Mouse (Mus musculus) lung, embryonic 16.5 days (tissue): ENCODE measurements at regions not wholly inside any gene's neighbourhood (a gene's known extent, or its start where the extent isn't known, plus 50 kb on each side); places are given as distances from the start of the nearest gene placed in this dataset. TPM values are rescaled to one million over a fixed set of nuclear protein-coding genes. Genes with fewer than 3 reads are reported as not detected.
A peak's percentile ranks its signal among the peaks of the same experiment; 100 is the strongest.

Experiments used
- ATAC-seq: fragments of 200-750 bp; cut with Nextera tagmentation; 2 replicates; pipeline ENCODE4 v1.8.0; 2017; ENCODE audit warnings: low read depth, mild to moderate bottlenecking, moderate library complexity
- H3K27ac ChIP-seq: fragments of 300-500 bp; sonication (generic); 2 replicates; pipeline ENCODE4 v1.5.1; 2014; ENCODE audit warnings: mild to moderate bottlenecking, control low read depth, low read length
- H3K27me3 ChIP-seq: fragments of 300-500 bp; sonication (generic); 2 replicates; pipeline ENCODE4 v1.6.1; 2014; ENCODE audit warnings: low read depth, low read length, mixed read lengths; ENCODE audit not compliant: control insufficient read depth, insufficient read depth
- H3K36me3 ChIP-seq: fragments of 300-500 bp; sonication (generic); 2 replicates; pipeline ENCODE4 v1.6.1; 2014; ENCODE audit warnings: low read length; ENCODE audit not compliant: control insufficient read depth, insufficient read depth
- H3K4me1 ChIP-seq: fragments of 300-500 bp; sonication (generic); replicated peaks from 2 replicates; pipeline ENCODE4 v1.6.1; 2014; ENCODE audit warnings: low read length, mixed read lengths; ENCODE audit not compliant: control insufficient read depth, insufficient read depth
- H3K4me2 ChIP-seq: fragments of 300-500 bp; sonication (generic); 2 replicates; pipeline ENCODE4 v1.6.1; 2014; ENCODE audit warnings: low read depth, low read length, control low read depth
- H3K4me3 ChIP-seq: fragments of 300-500 bp; sonication (generic); 2 replicates; pipeline ENCODE4 v1.5.1; 2014; ENCODE audit warnings: mild to moderate bottlenecking, low read length, control low read depth
- H3K9ac ChIP-seq: fragments of 300-500 bp; sonication (generic); 2 replicates; pipeline ENCODE4 v1.6.1; 2014; ENCODE audit warnings: low read length, control low read depth
- H3K9me3 ChIP-seq: fragments of 300-500 bp; sonication (generic); 2 replicates; pipeline ENCODE4 v1.6.1; 2016; ENCODE audit warnings: low read length; ENCODE audit not compliant: control insufficient read depth
- WGBS: fragments of 180-500 bp; shearing (Covaris S2); extraction: QIAGEN DNeasy Blood & Tissue Kit; methylation state at CpG from one replicate; pipeline ENCODE4 v1.1.7; 2014; 5-methylcytosine and 5-hydroxymethylcytosine counted together
- microRNA-seq: library from miRNA; unstranded; fragments of <30 nt; microRNA quantifications from one replicate; pipeline ENCODE4, GENCODE M21; 2016

DNA sequence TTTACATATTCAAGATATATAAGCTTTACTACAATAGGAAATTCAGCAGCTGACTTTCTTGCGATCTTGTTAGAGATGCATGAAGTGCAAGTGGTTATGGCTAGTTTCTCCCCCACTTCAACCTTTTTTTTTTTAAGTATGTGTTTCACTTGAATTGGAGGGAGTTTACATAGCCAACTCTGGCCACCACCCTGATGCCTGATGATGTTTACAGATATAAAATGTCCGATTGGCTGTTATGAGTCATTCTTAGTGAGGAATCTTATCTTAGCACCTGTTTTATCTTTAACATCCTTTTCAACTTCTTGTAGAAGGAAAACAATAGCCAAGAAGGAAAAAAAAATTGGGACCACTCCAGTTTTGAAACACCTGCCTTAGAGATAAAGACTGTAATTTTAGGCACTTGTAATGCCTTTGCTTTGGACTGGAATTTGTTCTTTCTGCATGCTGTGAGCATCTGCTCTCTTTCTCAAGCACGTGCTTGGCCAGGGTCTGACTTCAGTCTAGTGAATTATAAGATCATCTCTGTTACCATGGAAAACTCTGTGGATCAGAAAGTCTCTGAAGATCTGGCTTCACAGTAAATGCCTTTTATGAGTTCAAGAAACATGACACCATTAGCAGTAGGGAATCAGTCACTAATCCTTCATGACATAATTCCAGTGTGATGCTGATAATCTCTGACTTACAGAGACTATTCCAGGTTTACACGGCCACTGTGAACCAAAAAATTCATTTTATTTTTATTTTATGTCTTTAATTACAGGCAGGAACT is 92.7 kb upstream of the Meox2 start:
- H3K36me3 ChIP-seq = no peaks in the 10 kb centered on the region
- H3K27ac ChIP-seq = no peak overlapping the region
- H3K4me3 ChIP-seq = no peak overlapping the region
- ATAC-seq = no peak
- no peaks in the 10 kb centered on the region for H3K9me3 ChIP-seq
- H3K4me2 ChIP-seq = no peak overlapping the region
- H3K9ac ChIP-seq = no peak overlapping the region
- 39% methylated on average over 4 of the region's 4 CpGs for WGBS
- H3K27me3 ChIP-seq = no peaks in the 10 kb centered on the region
- H3K4me1 ChIP-seq = no peaks in the 10 kb centered on the region

DNA sequence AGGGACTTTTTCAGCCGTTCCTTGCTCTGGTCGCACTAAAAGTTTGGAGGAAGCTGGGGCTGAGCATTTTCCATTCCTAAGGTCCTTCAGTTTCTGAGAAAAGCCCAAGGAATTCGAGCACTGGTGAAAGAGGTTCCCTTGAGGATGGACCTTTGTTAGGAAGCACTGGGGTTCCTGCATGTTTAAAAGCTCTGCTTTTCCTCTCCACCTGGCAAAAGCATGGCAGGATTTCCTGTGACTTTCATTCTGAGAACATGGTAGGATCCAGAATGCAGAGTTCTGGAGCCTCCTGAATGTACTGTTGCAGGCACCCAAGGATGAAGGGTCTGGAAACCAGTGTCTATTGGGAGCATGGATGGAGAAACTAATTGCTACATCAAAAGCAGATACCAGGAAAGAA is 61.1 kb upstream of the Meox2 start:
- 75% methylated on average over 3 of the region's 3 CpGs for WGBS
- no peak overlapping the region for H3K4me2 ChIP-seq
- no peaks in the 10 kb centered on the region for H3K36me3 ChIP-seq
- no peak overlapping the region for H3K27ac ChIP-seq
- no peak overlapping the region for H3K9ac ChIP-seq
- no peaks in the 10 kb centered on the region for H3K9me3 ChIP-seq
- no peak for ATAC-seq
- H3K27me3 ChIP-seq = no peaks in the 10 kb centered on the region
- H3K4me1 ChIP-seq = no peaks in the 10 kb centered on the region
- no peak overlapping the region for H3K4me3 ChIP-seq

DNA sequence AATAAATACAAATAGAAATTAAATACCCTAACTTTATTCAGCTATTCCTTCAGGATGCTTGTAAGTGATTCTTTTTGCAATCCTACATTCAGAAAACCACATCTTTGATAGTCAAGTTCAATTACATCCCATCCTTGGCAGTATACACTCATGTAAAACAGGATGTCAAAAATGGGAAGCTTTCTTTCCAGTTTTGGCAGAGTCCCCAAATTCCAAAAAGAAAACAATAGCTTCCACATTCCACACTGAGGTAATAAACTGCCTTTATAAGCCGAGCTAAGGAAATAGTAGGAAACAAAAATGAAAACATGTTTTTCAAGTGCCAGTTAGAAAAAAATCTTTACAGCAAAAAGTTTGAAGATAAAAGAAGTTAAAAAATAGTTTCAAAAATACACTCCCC is 57.7 kb upstream of the Meox2 start:
- H3K9ac ChIP-seq = no peak overlapping the region
- H3K4me2 ChIP-seq = no peak overlapping the region
- no peak overlapping the region for H3K27ac ChIP-seq
- no peaks in the 10 kb centered on the region for H3K27me3 ChIP-seq
- 26% methylated on average over 1 of the region's 1 CpGs for WGBS
- no peak overlapping the region for H3K4me3 ChIP-seq
- ATAC-seq = peak; percentile 45; the same call in 1 of the 2 replicates
- no peaks in the 10 kb centered on the region for H3K9me3 ChIP-seq
- H3K36me3 ChIP-seq = no peaks in the 10 kb centered on the region
- H3K4me1 ChIP-seq = no peaks in the 10 kb centered on the region

DNA sequence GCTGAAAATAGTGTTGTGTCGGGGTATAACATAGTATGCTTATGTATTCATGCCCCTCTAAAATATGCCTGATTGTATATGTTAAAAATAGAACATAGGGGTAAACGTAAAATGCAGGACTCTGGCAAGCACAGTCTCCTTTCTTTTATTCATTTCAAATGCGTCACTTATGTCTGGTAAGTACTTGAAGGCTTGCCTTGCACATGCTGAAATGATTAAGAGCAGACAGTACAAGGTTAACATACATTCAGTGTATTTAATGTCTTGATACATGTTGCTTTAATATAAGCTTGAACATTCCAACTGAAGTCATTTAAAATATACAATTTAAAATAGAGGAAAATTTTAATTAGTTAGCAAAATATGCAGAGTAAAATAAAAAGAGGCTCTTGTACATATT is 50.9 kb upstream of the Meox2 start:
- no peaks in the 10 kb centered on the region for H3K36me3 ChIP-seq
- H3K27ac ChIP-seq = no peak overlapping the region
- WGBS = 71% methylated on average over 3 of the region's 3 CpGs
- no peaks in the 10 kb centered on the region for H3K27me3 ChIP-seq
- no peaks in the 10 kb centered on the region for H3K9me3 ChIP-seq
- no peak overlapping the region for H3K9ac ChIP-seq
- no peak overlapping the region for H3K4me2 ChIP-seq
- no peaks in the 10 kb centered on the region for H3K4me1 ChIP-seq
- no peak overlapping the region for H3K4me3 ChIP-seq
- no peak for ATAC-seq

Small RNA genes in the stretch of these regions (microRNA-seq; reads per million reads assigned to microRNA genes)
- gene Gm44326 = not detected
- 106 reads per million, percentile 52 among the genes with 10 or more reads in this experiment for gene Mir5099
